Mouse (Mus musculus): Measurements from ENCODE around the gene Fam234b. TPM values are rescaled to one million over a fixed set of nuclear protein-coding genes. Genes with fewer than 3 reads are reported as not detected.
A peak's percentile ranks its signal among the peaks of the same experiment; 100 is the strongest.

Gene Fam234b
- polyA plus RNA-seq (2012; rRNA removed) = 14.2 and 15.6 TPM in 2 replicates

DNA sequence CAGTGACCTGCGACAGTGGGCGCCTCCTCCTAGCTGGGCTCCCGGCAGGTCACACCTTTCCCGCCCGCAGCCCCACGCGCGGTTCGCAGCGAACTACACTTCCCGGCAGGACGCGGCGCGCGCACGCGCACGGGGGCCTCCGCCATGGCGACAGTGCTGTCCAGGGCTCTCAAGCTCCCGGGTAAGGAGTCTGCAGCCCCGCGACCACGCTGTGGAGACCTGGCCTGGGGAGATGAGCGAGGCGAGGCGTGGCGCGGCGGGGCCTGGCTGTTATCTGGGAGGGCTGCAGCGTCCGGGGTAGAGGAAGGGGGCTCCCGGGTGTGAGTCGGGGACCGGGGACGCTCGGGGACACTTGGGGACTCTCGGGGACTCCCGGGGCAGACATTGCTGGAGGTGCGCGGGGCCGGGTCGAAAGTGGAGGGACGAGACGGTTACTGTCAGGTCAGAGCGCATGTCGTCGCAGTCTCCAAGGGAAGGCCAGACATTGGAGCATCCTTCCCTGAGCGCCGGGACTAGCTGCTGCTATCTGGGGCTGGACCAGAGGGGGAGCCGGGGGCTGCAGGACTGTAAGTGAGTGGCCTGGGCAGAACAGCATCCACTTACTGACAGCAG, at the start of gene Fam234b, which contains the start of gene Hebp1:
Gene Fam234b (plus strand): TSS at position 57 of the 612 bp plus-strand sequence.
Gene Hebp1 (minus strand): TSS at position 102 of the 612 bp plus-strand sequence.
- WGBS = 1% methylated on average over 52 of the region's 52 CpGs
- TF ChIP-seq POLR2A (IDR thresholded peaks at IDR 0.05; ENCODE audit: low read depth, low read length) = no peak
- no peak for TF ChIP-seq CTCF (conservative IDR thresholded peaks at IDR 0.05; ENCODE audit: insufficient read depth, insufficient read length, low read depth, low read length)
- H3K4me3 ChIP-seq (ENCODE audit: insufficient read depth, low read depth, low read length) = peak within 1 kb of the TSS; percentile 92
- H3K27ac ChIP-seq (ENCODE audit: insufficient read depth, low read depth, low read length) = peak within 1 kb of the TSS; percentile 41
- DNase-seq = peak; percentile 88
- H3K4me1 ChIP-seq (ENCODE audit: control insufficient read depth, insufficient read depth, low read length) = no peaks in the 10 kb centered on the region
- no peaks in the 10 kb centered on the region for H3K36me3 ChIP-seq (ENCODE audit: control insufficient read depth, insufficient read depth, low read length)
- no peaks in the 10 kb centered on the region for H3K27me3 ChIP-seq (replicated peaks; ENCODE audit: control insufficient read depth, insufficient read depth, low read length)

GRCm38 (mm10) chr6:135148506-135148905, 49.3 kb upstream of the Fam234b start:
- no peak overlapping the region for H3K27ac ChIP-seq (ENCODE audit: insufficient read depth, low read depth, low read length)
- TF ChIP-seq CTCF (conservative IDR thresholded peaks at IDR 0.05; ENCODE audit: insufficient read depth, insufficient read length, low read depth, low read length) = peak; percentile 82
- TF ChIP-seq POLR2A (IDR thresholded peaks at IDR 0.05; ENCODE audit: low read depth, low read length) = no peak
- no peak overlapping the region for H3K4me3 ChIP-seq (ENCODE audit: insufficient read depth, low read depth, low read length)
- WGBS = 39% methylated on average over 1 of the region's 1 CpGs
- no peaks in the 10 kb centered on the region for H3K36me3 ChIP-seq (ENCODE audit: control insufficient read depth, insufficient read depth, low read length)
- no peaks in the 10 kb centered on the region for H3K4me1 ChIP-seq (ENCODE audit: control insufficient read depth, insufficient read depth, low read length)
- DNase-seq = peak; percentile 30
- H3K27me3 ChIP-seq (replicated peaks; ENCODE audit: control insufficient read depth, insufficient read depth, low read length) = no peaks in the 10 kb centered on the region

- Histone ChIP-seq H3K4me3 (ENCODE audit: insufficient read depth, low read depth, low read length) (no peak overlapping the region), H3K36me3 (ENCODE audit: control insufficient read depth, insufficient read depth, low read length) (no peaks in the 10 kb centered on the region), H3K27ac (ENCODE audit: insufficient read depth, low read depth, low read length) (no peak overlapping the region), H3K27me3 (replicated peaks; ENCODE audit: control insufficient read depth, insufficient read depth, low read length) (no peaks in the 10 kb centered on the region), H3K4me1 (ENCODE audit: control insufficient read depth, insufficient read depth, low read length) (no peaks in the 10 kb centered on the region)
- no peak for DNase-seq
- 86% methylated on average over 4 of the region's 4 CpGs for WGBS
- TF ChIP-seq CTCF (conservative IDR thresholded peaks at IDR 0.05; ENCODE audit: insufficient read depth, insufficient read length, low read depth, low read length) = no peak
- no peak for TF ChIP-seq POLR2A (IDR thresholded peaks at IDR 0.05; ENCODE audit: low read depth, low read length)
Measured at GRCm38 (mm10) chr6:135149175-135149574, 48.6 kb upstream of the Fam234b start.

DNA sequence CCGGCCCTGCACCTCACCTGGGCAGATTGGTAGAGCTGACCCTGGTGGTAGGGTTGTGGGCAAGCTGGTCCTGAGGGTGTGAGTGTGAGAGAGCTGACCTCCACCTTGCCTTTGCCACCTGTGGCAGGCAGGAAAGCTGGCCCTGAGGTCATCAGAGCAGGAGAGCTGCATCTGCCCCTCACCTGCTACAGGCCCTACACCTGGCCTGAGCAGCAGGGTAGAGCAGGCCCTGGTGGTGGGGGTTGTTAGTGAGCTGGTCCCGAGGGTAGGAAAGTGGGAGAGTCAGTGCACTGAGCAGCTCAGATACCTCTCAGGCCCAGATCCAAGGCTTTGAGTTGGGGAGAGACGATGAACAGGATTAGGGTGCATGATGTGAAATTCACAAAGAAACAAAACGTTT, 48.1 kb upstream of the Fam234b start:
- H3K27ac ChIP-seq (ENCODE audit: insufficient read depth, low read depth, low read length) = no peak overlapping the region
- no peaks in the 10 kb centered on the region for H3K4me1 ChIP-seq (ENCODE audit: control insufficient read depth, insufficient read depth, low read length)
- 89% methylated on average over 4 of the region's 4 CpGs for WGBS
- TF ChIP-seq CTCF (conservative IDR thresholded peaks at IDR 0.05; ENCODE audit: insufficient read depth, insufficient read length, low read depth, low read length) (no peak), POLR2A (IDR thresholded peaks at IDR 0.05; ENCODE audit: low read depth, low read length) (no peak)
- no peak overlapping the region for H3K4me3 ChIP-seq (ENCODE audit: insufficient read depth, low read depth, low read length)
- no peaks in the 10 kb centered on the region for H3K36me3 ChIP-seq (ENCODE audit: control insufficient read depth, insufficient read depth, low read length)
- DNase-seq = no peak
- no peaks in the 10 kb centered on the region for H3K27me3 ChIP-seq (replicated peaks; ENCODE audit: control insufficient read depth, insufficient read depth, low read length)

DNA sequence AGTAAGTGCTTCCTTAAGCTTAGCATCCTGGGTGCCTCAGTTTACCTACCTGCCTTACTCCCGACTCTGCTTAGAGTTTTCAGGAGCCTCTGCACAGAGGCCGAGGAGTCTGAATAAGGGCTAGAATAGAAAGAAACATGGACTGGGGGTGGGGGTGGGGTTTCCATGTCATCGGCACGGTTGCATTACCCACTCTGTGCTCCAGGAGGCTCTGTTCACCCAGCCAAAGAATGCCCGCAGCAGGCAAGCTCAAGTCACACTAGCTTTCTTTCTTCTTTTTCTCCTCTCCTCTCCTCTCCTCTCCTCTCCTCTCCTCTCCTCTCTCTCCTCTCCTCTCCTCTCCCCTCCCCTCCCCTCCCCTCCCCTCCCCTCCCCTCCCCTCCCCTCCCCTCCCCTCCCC, 47.5 kb upstream of the Fam234b start:
- TF ChIP-seq POLR2A (IDR thresholded peaks at IDR 0.05; ENCODE audit: low read depth, low read length) (no peak), CTCF (conservative IDR thresholded peaks at IDR 0.05; ENCODE audit: insufficient read depth, insufficient read length, low read depth, low read length) (peak; percentile 71)
- Histone ChIP-seq H3K27ac (ENCODE audit: insufficient read depth, low read depth, low read length) (no peak overlapping the region), H3K36me3 (ENCODE audit: control insufficient read depth, insufficient read depth, low read length) (no peaks in the 10 kb centered on the region), H3K27me3 (replicated peaks; ENCODE audit: control insufficient read depth, insufficient read depth, low read length) (no peaks in the 10 kb centered on the region), H3K4me3 (ENCODE audit: insufficient read depth, low read depth, low read length) (no peak overlapping the region), H3K4me1 (ENCODE audit: control insufficient read depth, insufficient read depth, low read length) (no peaks in the 10 kb centered on the region)
- 37% methylated on average over 5 of the region's 5 CpGs for WGBS
- DNase-seq = no peak

DNA sequence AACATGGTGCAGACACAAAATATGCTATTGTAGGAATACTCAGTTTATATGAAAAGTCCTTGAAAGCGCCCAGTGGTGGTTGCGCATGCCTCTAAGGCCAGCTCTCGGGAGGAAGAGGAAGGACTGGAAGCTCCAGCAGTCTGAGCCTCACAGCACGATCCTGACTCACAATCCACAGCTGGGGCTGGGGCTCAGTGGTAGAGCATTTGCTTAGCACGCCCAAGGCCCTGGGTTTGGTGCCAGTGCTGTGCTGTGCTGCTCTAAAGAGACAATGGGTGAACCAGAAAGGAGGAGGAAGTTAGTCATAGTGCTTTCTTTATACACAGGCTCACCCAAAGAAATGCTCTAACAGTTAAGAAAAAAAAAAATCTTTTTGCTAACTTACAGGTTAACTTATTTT, 44.1 kb upstream of the Fam234b start:
- no peaks in the 10 kb centered on the region for H3K36me3 ChIP-seq (ENCODE audit: control insufficient read depth, insufficient read depth, low read length)
- H3K27me3 ChIP-seq (replicated peaks; ENCODE audit: control insufficient read depth, insufficient read depth, low read length) = no peaks in the 10 kb centered on the region
- H3K4me1 ChIP-seq (ENCODE audit: control insufficient read depth, insufficient read depth, low read length) = no peaks in the 10 kb centered on the region
- TF ChIP-seq CTCF (conservative IDR thresholded peaks at IDR 0.05; ENCODE audit: insufficient read depth, insufficient read length, low read depth, low read length) (no peak), POLR2A (IDR thresholded peaks at IDR 0.05; ENCODE audit: low read depth, low read length) (no peak)
- 81% methylated on average over 5 of the region's 5 CpGs for WGBS
- H3K27ac ChIP-seq (ENCODE audit: insufficient read depth, low read depth, low read length) = no peak overlapping the region
- no peak for DNase-seq
- H3K4me3 ChIP-seq (ENCODE audit: insufficient read depth, low read depth, low read length) = no peak overlapping the region

DNA sequence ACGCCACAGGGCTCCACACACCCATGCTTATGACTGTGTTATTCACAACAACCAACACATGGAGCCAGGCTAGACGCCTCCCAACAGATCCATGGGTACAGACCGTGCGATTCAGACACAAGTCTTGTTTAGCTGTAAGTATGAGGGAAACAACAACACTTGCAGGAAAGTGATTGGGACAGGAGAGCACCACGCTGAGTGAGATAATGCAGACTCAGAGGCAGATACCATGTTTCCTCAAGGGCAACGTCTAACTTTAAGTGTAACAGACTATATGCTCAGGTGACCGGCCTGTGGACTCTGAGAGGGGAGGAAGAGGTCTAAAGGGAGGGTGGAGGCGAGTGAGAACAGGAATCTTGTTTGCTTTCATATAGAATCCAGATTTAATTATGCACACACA, 41.2 kb upstream of the Fam234b start:
- Histone ChIP-seq H3K36me3 (ENCODE audit: control insufficient read depth, insufficient read depth, low read length) (no peaks in the 10 kb centered on the region), H3K27ac (ENCODE audit: insufficient read depth, low read depth, low read length) (no peak overlapping the region), H3K4me1 (ENCODE audit: control insufficient read depth, insufficient read depth, low read length) (no peaks in the 10 kb centered on the region), H3K4me3 (ENCODE audit: insufficient read depth, low read depth, low read length) (no peak overlapping the region), H3K27me3 (replicated peaks; ENCODE audit: control insufficient read depth, insufficient read depth, low read length) (no peaks in the 10 kb centered on the region)
- TF ChIP-seq POLR2A (IDR thresholded peaks at IDR 0.05; ENCODE audit: low read depth, low read length) (no peak), CTCF (conservative IDR thresholded peaks at IDR 0.05; ENCODE audit: insufficient read depth, insufficient read length, low read depth, low read length) (no peak)
- 71% methylated on average over 8 of the region's 8 CpGs for WGBS
- DNase-seq = no peak
